Mouse (Mus musculus) G1E (cell line): ENCODE measurements around the gene Armh4. TPM values are rescaled to one million over a fixed set of nuclear protein-coding genes. Genes with fewer than 3 reads are reported as not detected.

Experiments
- ATAC-seq: 2 replicates; pipeline ENCODE4 v1.8.0; 2016; ENCODE audit warnings: mild to moderate bottlenecking; ENCODE audit not compliant: insufficient number of reproducible peaks, poor library complexity, low FRiP score, severe bottlenecking; ENCODE audit errors: extremely low read depth
- DNase-seq: peaks from one replicate; pipeline ENCODE4 v3.0.0; 2012; ENCODE audit warnings: low spot score
- H3K27me3 ChIP-seq: 2 replicates; pipeline ENCODE4 v1.6.1; 2012; ENCODE audit warnings: mild to moderate bottlenecking, low read length, inconsistent platforms; ENCODE audit not compliant: insufficient read depth
- H3K36me3 ChIP-seq: replicated peaks from 2 replicates; pipeline ENCODE3; 2012; ENCODE audit warnings: mild to moderate bottlenecking, inconsistent platforms
- H3K4me1 ChIP-seq: 2 replicates; pipeline ENCODE4 v1.6.1; 2012; ENCODE audit warnings: low read depth, low read length, inconsistent platforms, mixed read lengths; ENCODE audit not compliant: insufficient read depth
- H3K4me3 ChIP-seq: 2 replicates; pipeline ENCODE4 v1.5.1; 2012; ENCODE audit warnings: low read depth, mild to moderate bottlenecking, inconsistent platforms, low read length, moderate library complexity, mixed read lengths
- H3K9me3 ChIP-seq: replicated peaks from 2 replicates; pipeline ENCODE4 v1.6.1; 2012; ENCODE audit warnings: inconsistent platforms
- CTCF ChIP-seq: IDR thresholded peaks from 2 replicates; pipeline ENCODE4 v1.5.1; 2012; ENCODE audit warnings: low read depth, low read length, inconsistent platforms, mixed read lengths
- GATA1 ChIP-seq: IDR thresholded peaks from 2 replicates; pipeline ENCODE4 v1.6.1; 2012; ENCODE audit warnings: borderline replicate concordance, low read length, inconsistent platforms, mixed read lengths
- GATA2 ChIP-seq: IDR thresholded peaks from 2 replicates; pipeline ENCODE4 v1.6.1; 2012; ENCODE audit warnings: low read depth, low read length, inconsistent platforms, borderline replicate concordance
- POLR2AphosphoS5 ChIP-seq: IDR thresholded peaks from 2 replicates; pipeline ENCODE4 v1.6.1; 2012; ENCODE audit warnings: low read depth, low read length, inconsistent platforms; ENCODE audit not compliant: insufficient replicate concordance
- TAL1 ChIP-seq: conservative IDR thresholded peaks from 2 replicates; pipeline ENCODE4 v1.6.1; 2012; ENCODE audit warnings: low read depth, low read length, inconsistent platforms, mixed read lengths
- polyA plus RNA-seq: library from polyadenylated mRNA; stranded (reverse); fragments of >175 nt; gene quantifications from 2 replicates; pipeline ENCODE4 v1.2.3, GENCODE M21; 2012
- total RNA-seq, 2 experiments: library from RNA; stranded (forward) in 1 of 2; stranded (reverse) in 1 of 2; fragments of 200-1000 nt in 1 of 2; fragments of >200 nt in 1 of 2; fragmentation: Nextera tagmentation in 1 of 2; gene quantifications; 2 replicates each; pipeline ENCODE4 v1.2.3; 2014 to 2017

The Armh4 gene
- total and polyA plus RNA-seq, 3 experiments, result 0.16 TPM; not detected in 2

GRCm38 (mm10) chr14:49626055-49626454 is 157.1 kb downstream of the Armh4 start:
- Histone ChIP-seq H3K4me1 (no peaks in the 10 kb centered on the region), H3K36me3 (no peaks in the 10 kb centered on the region), H3K27me3 (no peaks in the 10 kb centered on the region), H3K4me3 (no peak overlapping the region), H3K9me3 (no peaks in the 10 kb centered on the region)
- ATAC-seq, result no peak
- no peak for DNase-seq
- no peak for TF ChIP-seq GATA2
- no peak for TF ChIP-seq GATA1
- TF ChIP-seq POLR2AphosphoS5, result no peak
- TF ChIP-seq TAL1, result no peak
- no peak for TF ChIP-seq CTCF

Other genes starting within 250 kb of the Armh4 start
- not detected in 2 replicates for gene Olfr722, start 118.6 kb upstream of the Armh4 start, total RNA-seq (2014; fragmentation: Nextera tagmentation)
- not detected in 2 replicates for gene Olfr722, start 118.6 kb upstream of the Armh4 start, total RNA-seq (2017)
- not detected in 2 replicates for gene Olfr722, start 118.6 kb upstream of the Armh4 start, polyA plus RNA-seq
- not detected in 2 replicates for gene Olfr723, start 148.4 kb upstream of the Armh4 start, total RNA-seq (2014; fragmentation: Nextera tagmentation)
- not detected in 2 replicates for gene Olfr723, start 148.4 kb upstream of the Armh4 start, total RNA-seq (2017)
- gene Olfr723, start 148.4 kb upstream of the Armh4 start, polyA plus RNA-seq, result not detected in 2 replicates
- gene Olfr724, start 179.9 kb upstream of the Armh4 start, total RNA-seq (2014; fragmentation: Nextera tagmentation), result not detected in 2 replicates
- not detected in 2 replicates for gene Olfr724, start 179.9 kb upstream of the Armh4 start, total RNA-seq (2017)
- gene Olfr724, start 179.9 kb upstream of the Armh4 start, polyA plus RNA-seq, result not detected in 2 replicates